Mouse (Mus musculus) MEL (cell line): ENCODE results near the gene Dio2. TPM values are rescaled to one million over a fixed set of nuclear protein-coding genes. Genes with fewer than 3 reads are reported as not detected.

Experiments used
- DNase-seq: peaks from one replicate; pipeline ENCODE4 v3.0.0; 2011; ENCODE audit warnings: low read depth, low spot score
- H3K27ac ChIP-seq: 2 replicates; pipeline ENCODE4 v1.5.1; 2012; ENCODE audit warnings: low read depth, mild to moderate bottlenecking, control low read depth, low read length, moderate library complexity; ENCODE audit not compliant: control insufficient read depth
- H3K27me3 ChIP-seq, 2 experiments: fragments of 150-350 bp in 1 of 2; sonication (generic) in 1 of 2; 2 replicates each; pipeline ENCODE4 v1.6.1; 2012; ENCODE audit warnings: low read length in 2 of 2, mild to moderate bottlenecking in 2 of 2, improper control_type of control experiment in 1 of 2, moderate library complexity in 1 of 2; ENCODE audit not compliant: insufficient read depth in 2 of 2, control insufficient read depth in 1 of 2
- H3K36me3 ChIP-seq, 2 experiments: 2 replicates each; pipeline ENCODE4 v1.6.1; 2012 to 2014; ENCODE audit warnings: low read length in 2 of 2, improper control_type of control experiment in 1 of 2, inconsistent platforms in 1 of 2, mild to moderate bottlenecking in 1 of 2; ENCODE audit not compliant: insufficient read depth in 2 of 2, control insufficient read depth in 1 of 2
- H3K4me1 ChIP-seq, 2 experiments: fragments of 150-350 bp in 1 of 2; sonication (generic) in 1 of 2; 2 replicates each; pipeline ENCODE4 v1.6.1; 2012; ENCODE audit warnings: low read length in 2 of 2, improper control_type of control experiment in 1 of 2, mild to moderate bottlenecking in 1 of 2; ENCODE audit not compliant: insufficient read depth in 2 of 2, control insufficient read depth in 1 of 2
- H3K4me3 ChIP-seq, 2 experiments: fragments of 150-350 bp in 1 of 2; sonication (generic) in 1 of 2; 2 replicates each; pipeline ENCODE4 v1.5.1; 2012; ENCODE audit warnings: low read depth in 2 of 2, low read length in 2 of 2, mild to moderate bottlenecking in 2 of 2, moderate library complexity in 2 of 2, control low read depth in 1 of 2, improper control_type of control experiment in 1 of 2; ENCODE audit not compliant: control insufficient read depth in 1 of 2, insufficient read depth in 1 of 2
- H3K79me2 ChIP-seq: 2 replicates; pipeline ENCODE4 v1.6.1; 2012; ENCODE audit warnings: mild to moderate bottlenecking, low read length, moderate library complexity; ENCODE audit not compliant: control insufficient read depth, poor library complexity, insufficient read depth
- H3K9ac ChIP-seq: 2 replicates; pipeline ENCODE4 v1.6.1; 2012; ENCODE audit warnings: low read depth, mild to moderate bottlenecking, control low read depth, low read length, moderate library complexity; ENCODE audit not compliant: control insufficient read depth, poor library complexity, severe bottlenecking
- H3K9me3 ChIP-seq: fragments of 150-350 bp; sonication (generic); replicated peaks from 2 replicates; pipeline ENCODE4 v1.6.1; 2012; ENCODE audit warnings: mild to moderate bottlenecking, low read length, improper control_type of control experiment, moderate library complexity; ENCODE audit not compliant: insufficient read depth
- EP300 ChIP-seq, 2 experiments: IDR thresholded peaks; 2 replicates each; pipeline ENCODE4 v1.6.1; 2011; ENCODE audit warnings: improper control_type of control experiment in 2 of 2, low read length in 2 of 2, low read depth in 1 of 2, mild to moderate bottlenecking in 1 of 2
- GABPA ChIP-seq: IDR thresholded peaks from 2 replicates; pipeline ENCODE4 v1.6.1; 2012; ENCODE audit warnings: low read depth, mild to moderate bottlenecking, inconsistent platforms, low read length, improper control_type of control experiment, moderate library complexity
- GATA1 ChIP-seq: IDR thresholded peaks from 2 replicates; pipeline ENCODE4 v1.6.1; 2011; ENCODE audit warnings: low read depth, low read length, improper control_type of control experiment
- MAZ ChIP-seq: IDR thresholded peaks from 2 replicates; pipeline ENCODE4 v1.6.1; 2012; ENCODE audit warnings: low read depth, mild to moderate bottlenecking, inconsistent platforms, low read length, improper control_type of control experiment
- MXI1 ChIP-seq: IDR thresholded peaks from 2 replicates; pipeline ENCODE4 v1.6.1; 2011; ENCODE audit warnings: mild to moderate bottlenecking, low read depth, low read length, improper control_type of control experiment
- MYB ChIP-seq: IDR thresholded peaks from 2 replicates; pipeline ENCODE4 v1.6.1; 2011; ENCODE audit warnings: mild to moderate bottlenecking, low read depth, low read length, improper control_type of control experiment
- NELFE ChIP-seq: IDR thresholded peaks from 2 replicates; pipeline ENCODE4 v1.6.1; 2011; ENCODE audit warnings: low read depth, low read length, improper control_type of control experiment
- NRF1 ChIP-seq: IDR thresholded peaks from 2 replicates; pipeline ENCODE4 v1.6.1; 2014; ENCODE audit warnings: low read depth, mild to moderate bottlenecking, inconsistent platforms, low read length, improper control_type of control experiment, moderate library complexity; ENCODE audit not compliant: poor library complexity, insufficient read depth, severe bottlenecking
- POLR2A ChIP-seq, 2 experiments: IDR thresholded peaks; 2 replicates each; pipeline ENCODE4 v1.6.1; 2011 to 2012; ENCODE audit warnings: low read length in 2 of 2, mild to moderate bottlenecking in 2 of 2, control low read depth in 1 of 2, improper control_type of control experiment in 1 of 2, low read depth in 1 of 2, moderate library complexity in 1 of 2; ENCODE audit not compliant: control insufficient read depth in 1 of 2, insufficient read depth in 1 of 2, poor library complexity in 1 of 2
- POLR2AphosphoS2 ChIP-seq: IDR thresholded peaks from 2 replicates; pipeline ENCODE4 v1.6.1; 2011; ENCODE audit warnings: low read length, improper control_type of control experiment
- POLR2AphosphoS5 ChIP-seq: IDR thresholded peaks from 2 replicates; pipeline ENCODE4 v1.6.1; 2012; ENCODE audit warnings: low read depth, borderline replicate concordance, mild to moderate bottlenecking, inconsistent platforms, low read length, moderate library complexity, mixed read lengths
- SIN3A ChIP-seq: IDR thresholded peaks from 2 replicates; pipeline ENCODE4 v1.6.1; 2012; ENCODE audit warnings: low read length, improper control_type of control experiment, inconsistent platforms
- SMC3 ChIP-seq: IDR thresholded peaks from 2 replicates; pipeline ENCODE4 v1.6.1; 2011; ENCODE audit warnings: low read depth, low read length, improper control_type of control experiment
- TAL1 ChIP-seq: IDR thresholded peaks from 2 replicates; pipeline ENCODE4 v1.6.1; 2012; ENCODE audit warnings: mild to moderate bottlenecking, inconsistent platforms, low read length, moderate library complexity, mixed read lengths
- TBP ChIP-seq: IDR thresholded peaks from 2 replicates; pipeline ENCODE4 v1.8.0; 2011; ENCODE audit warnings: low read depth, low read length, improper control_type of control experiment
- USF2 ChIP-seq, 2 experiments: IDR thresholded peaks; 2 replicates each; pipeline ENCODE4 v1.6.1; 2011 to 2012; ENCODE audit warnings: improper control_type of control experiment in 2 of 2, low read length in 2 of 2, borderline replicate concordance in 1 of 2, inconsistent platforms in 1 of 2, low read depth in 1 of 2, mild to moderate bottlenecking in 1 of 2; ENCODE audit not compliant: insufficient read depth in 1 of 2
- polyA plus RNA-seq, 2 experiments: library from polyadenylated mRNA; stranded (reverse) in 1 of 2; unstranded in 1 of 2; fragments of >175 nt in 1 of 2; fragments of >200 nt in 1 of 2; gene quantifications; 2 replicates each; pipeline versions ENCODE4 v1.2.1 to v1.2.4; 2012; ENCODE audit warnings: low replicate concordance in 2 of 2, low read depth in 1 of 2; ENCODE audit not compliant: insufficient read length in 2 of 2, insufficient read depth in 1 of 2, missing spikeins in 1 of 2
- total RNA-seq: library from RNA; depleted of rRNA; stranded (reverse); fragments of 300-350 nt; gene quantifications from 2 replicates; pipeline ENCODE4 v1.2.3, GENCODE M21; 2012; rRNA removed

Dio2 gene
- total RNA-seq (0.04 TPM in 1 of 2 replicates, not detected in the other), polyA plus RNA-seq (under 1 TPM in 1 of 2 experiments, not detected in 1; 0.03 TPM)

DNA sequence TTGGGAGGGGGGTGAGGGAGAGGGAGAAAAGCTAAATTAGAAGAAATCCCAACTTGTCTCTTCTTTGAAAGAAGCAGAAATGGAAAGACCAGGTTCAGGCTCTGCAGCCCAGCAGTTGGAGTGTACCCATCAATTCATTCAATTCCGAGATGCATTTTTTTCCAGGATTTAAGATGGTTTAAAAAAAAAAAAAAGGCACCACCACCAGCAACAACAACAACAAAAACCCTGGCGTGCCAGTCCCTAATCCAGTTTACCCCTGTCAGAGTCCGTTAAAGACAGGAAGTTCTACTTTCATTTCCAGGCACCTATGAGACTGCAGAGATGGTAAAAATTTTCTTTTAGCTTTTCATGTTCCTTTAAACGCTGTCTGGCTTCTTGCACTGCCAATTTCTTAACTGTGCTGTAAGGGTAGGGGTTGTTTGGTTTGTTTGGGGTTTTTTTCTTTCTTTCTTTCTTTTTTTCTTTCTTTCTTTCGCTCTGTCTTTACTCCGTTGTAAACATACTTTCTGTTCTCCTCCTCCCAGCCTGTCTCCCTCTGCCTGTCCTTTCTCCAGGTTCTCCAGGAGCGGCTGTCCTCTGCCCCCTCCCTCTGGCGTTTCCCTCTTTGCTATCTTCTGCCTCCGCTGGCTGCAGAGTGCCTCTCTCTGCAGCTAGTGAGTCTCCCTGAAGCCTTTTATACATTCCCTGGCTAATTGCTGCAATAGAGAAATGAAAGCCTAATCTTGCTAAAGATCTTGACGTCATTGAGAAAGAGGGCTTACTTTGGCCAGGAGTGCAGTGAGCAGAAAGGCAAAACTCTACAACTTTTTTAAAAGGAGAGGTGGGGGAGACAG is at the start of gene Dio2:
Gene Dio2 (minus strand): TSS at position 51 of the 836 bp plus-strand sequence.
- H3K4me1 ChIP-seq = no peaks in the 10 kb centered on the region; a peak in 2 of 4 replicates
- no peaks in the 10 kb centered on the region for H3K79me2 ChIP-seq
- H3K27me3 ChIP-seq = no peaks in the 10 kb centered on the region
- H3K4me3 ChIP-seq = peak within 1 kb of the TSS; percentile 67 to 85
- H3K36me3 ChIP-seq = peaks cover 0 to 6% of the 10 kb centered on the region in 2 experiments; a peak in 2 of 4 replicates
- H3K27ac ChIP-seq = no peak within 1 kb of the TSS
- peak; percentile 31 for TF ChIP-seq GATA1
- TF ChIP-seq POLR2AphosphoS2 = no peak
- H3K9ac ChIP-seq = peak within 1 kb of the TSS; percentile 48
- DNase-seq = peak; percentile 50
- H3K9me3 ChIP-seq = no peaks in the 10 kb centered on the region

- Histone ChIP-seq H3K27ac (no peak overlapping the region), H3K4me1 (no peaks in the 10 kb centered on the region), H3K9ac (no peak overlapping the region), H3K36me3 (no peaks in the 10 kb centered on the region), H3K4me3 (no peak overlapping the region), H3K79me2 (no peaks in the 10 kb centered on the region), H3K27me3 (no peaks in the 10 kb centered on the region), H3K9me3 (no peaks in the 10 kb centered on the region)
- no peak for DNase-seq
- TF ChIP-seq TAL1 = no peak
Observed at GRCm38 (mm10) chr12:90781438-90781837, 43.2 kb upstream of the Dio2 start.

DNA sequence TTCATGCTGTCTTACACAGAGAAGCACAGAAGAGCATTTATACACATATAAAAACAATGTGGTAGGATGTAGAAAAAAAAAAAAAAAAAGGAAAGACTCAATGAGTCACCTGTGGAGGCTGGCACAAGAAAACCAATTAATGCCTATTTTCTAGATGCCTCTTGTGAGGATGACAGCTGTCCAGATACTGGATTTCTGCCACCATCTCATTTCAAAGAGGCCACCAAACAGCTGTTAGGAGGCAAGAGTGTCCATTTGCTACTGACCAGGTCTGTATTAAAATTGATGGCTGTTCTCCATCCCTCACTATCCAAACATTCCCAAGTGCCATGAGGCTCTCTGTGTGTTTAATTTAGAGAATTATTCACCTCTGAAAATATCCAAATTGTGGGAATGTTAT is 6.5 kb upstream of the Dio2 start:
- Histone ChIP-seq H3K4me1 (no peaks in the 10 kb centered on the region; a peak in 2 of 4 replicates), H3K4me3 (no peak overlapping the region), H3K79me2 (no peaks in the 10 kb centered on the region), H3K36me3 (peaks cover 0 to 3% of the 10 kb centered on the region in 2 experiments; a peak in 1 of 4 replicates), H3K27ac (no peak overlapping the region), H3K9me3 (no peaks in the 10 kb centered on the region)
- TF ChIP-seq GABPA = no peak
- no peak for TF ChIP-seq TBP
- no peak for TF ChIP-seq NELFE
- TF ChIP-seq POLR2AphosphoS5 = no peak
- no peak for TF ChIP-seq MYB
- no peak for TF ChIP-seq MXI1
- no peak for TF ChIP-seq NRF1
- TF ChIP-seq SMC3 = no peak
- TF ChIP-seq POLR2A (IDR thresholded peaks at IDR 0.05; ENCODE audit: control insufficient read depth in 1 of 2, insufficient read depth in 1 of 2, low read depth in 1 of 2, low read length in 2 of 2, poor library complexity in 1 of 2) = no peak
- TF ChIP-seq USF2 (IDR thresholded peaks at IDR 0.05; ENCODE audit: borderline replicate concordance in 1 of 2, insufficient read depth in 1 of 2, low read depth in 1 of 2, low read length in 2 of 2) = no peak
- TF ChIP-seq SIN3A = no peak
- no peak for TF ChIP-seq MAZ
- TF ChIP-seq EP300 (IDR thresholded peaks at IDR 0.05; ENCODE audit: low read depth in 1 of 2, low read length in 2 of 2) = no peak
- TF ChIP-seq, all 39 proteins: peak for 0
- DNase-seq = no peak
- Histone ChIP-seq H3K27me3 (no peaks in the 10 kb centered on the region), H3K9ac (no peak overlapping the region)
